Mouse (Mus musculus) heart, adult 2 months (tissue): ENCODE measurements around the gene Olfr801. TPM values are rescaled to one million over a fixed set of nuclear protein-coding genes. Genes with fewer than 3 reads are reported as not detected.

Source experiments
- DNase-seq, 2 experiments: peaks; one replicate each; pipeline ENCODE4 v3.0.0; 2021
- H3K27ac ChIP-seq: fragments of 200-600 bp; 2 replicates; pipeline ENCODE4 v1.8.1; 2022
- H3K27me3 ChIP-seq: fragments of 200-500 bp; 2 replicates; pipeline ENCODE4 v1.6.1; 2012; ENCODE audit warnings: mild to moderate bottlenecking, low read length, inconsistent platforms, mixed read lengths; ENCODE audit not compliant: control insufficient read depth, insufficient read depth
- H3K36me3 ChIP-seq: fragments of 200-500 bp; 2 replicates; pipeline ENCODE4 v1.6.1; 2012; ENCODE audit warnings: low read length, inconsistent platforms; ENCODE audit not compliant: control insufficient read depth, insufficient read depth
- H3K4me1 ChIP-seq: fragments of 200-500 bp; 2 replicates; pipeline ENCODE4 v1.6.1; 2011; ENCODE audit warnings: low read length; ENCODE audit not compliant: control insufficient read depth, insufficient read depth
- H3K4me3 ChIP-seq: fragments of 200-600 bp; 2 replicates; pipeline ENCODE4 v1.8.1; 2022
- H3K79me2 ChIP-seq: fragments of 200-500 bp; replicated peaks from 2 replicates; pipeline ENCODE4 v1.6.1; 2012; ENCODE audit warnings: mild to moderate bottlenecking, inconsistent platforms, low read length, moderate library complexity, mixed read lengths; ENCODE audit not compliant: control insufficient read depth, insufficient read depth
- H3K9ac ChIP-seq: fragments of 200-500 bp; 2 replicates; pipeline ENCODE4 v1.6.1; 2012; ENCODE audit warnings: low read depth, mild to moderate bottlenecking, control low read depth, inconsistent platforms, low read length, mixed read lengths
- CTCF ChIP-seq: fragments of 200-600 bp; IDR thresholded peaks from 2 replicates; pipeline ENCODE4 v1.8.1; 2022; ENCODE audit warnings: antibody characterized with exemption, mild to moderate bottlenecking, moderate library complexity
- EP300 ChIP-seq: fragments of 200-500 bp; IDR thresholded peaks from 2 replicates; pipeline ENCODE4 v1.6.1; 2011; ENCODE audit warnings: low read depth, low read length, control low read depth; ENCODE audit not compliant: insufficient read depth
- POLR2A ChIP-seq: fragments of 200-500 bp; IDR thresholded peaks from 2 replicates; pipeline ENCODE4 v1.6.1; 2011; ENCODE audit warnings: mild to moderate bottlenecking, low read depth, low read length, control low read depth; ENCODE audit not compliant: insufficient read depth
- WGBS: fragments of 180-500 bp; shearing (Covaris S2); methylation state at CpG from one replicate; pipeline ENCODE4 v1.1.7; 2018; 5-methylcytosine and 5-hydroxymethylcytosine counted together
- intact Hi-C: fragments of 180-260 bp; cut with DNase I; formaldehyde crosslinking; loops from one replicate; pipeline ENCODE4 v1.15.1; 2025
- polyA plus RNA-seq: library from polyadenylated mRNA; depleted of rRNA; stranded (reverse); fragments of >200 nt; gene quantifications from 2 replicates; pipeline ENCODE4 v1.2.3, GENCODE M21; 2012; rRNA removed
- total RNA-seq, 2 experiments: library from RNA; stranded (reverse); gene quantifications; 2 replicates each; pipeline ENCODE4 v1.2.3; 2021

The Olfr801 gene
- total and polyA plus RNA-seq, 3 experiments = not detected

GRCm38 (mm10) chr10:129637184-129637583 lies 36.5 kb downstream of the Olfr801 start, which contains the start of gene Olfr799:
Gene Olfr799, plus strand, starts transcription at chr10:129637484.
- intact Hi-C loops = no loop called here

GRCm38 (mm10) chr10:129627834-129628233 lies 45.8 kb downstream of the Olfr801 start, which contains the start of gene Olfr798:
Gene Olfr798, minus strand, starts transcription at chr10:129627934.
- 67% methylated on average over 1 of the region's 1 CpGs for WGBS
- intact Hi-C loops = no loop called here
- Histone ChIP-seq H3K27ac (no peak within 1 kb of the TSS), H3K9ac (no peak within 1 kb of the TSS), H3K36me3 (no peaks in the 10 kb centered on the region), H3K4me1 (no peaks in the 10 kb centered on the region), H3K4me3 (no peak within 1 kb of the TSS), H3K79me2 (no peaks in the 10 kb centered on the region), H3K27me3 (no peaks in the 10 kb centered on the region)
- no peak for DNase-seq
- no peak for TF ChIP-seq CTCF
- no peak for TF ChIP-seq POLR2A
- no peak for TF ChIP-seq EP300

More at GRCm38 (mm10) chr10:129637184-129637583, 36.5 kb downstream of the Olfr801 start, which contains the start of gene Olfr799:
- H3K36me3 ChIP-seq = no peaks in the 10 kb centered on the region
- 8% methylated on average over 1 of the region's 1 CpGs for WGBS
- no peak within 1 kb of the TSS for H3K9ac ChIP-seq
- no peak within 1 kb of the TSS for H3K4me3 ChIP-seq
- no peak within 1 kb of the TSS for H3K27ac ChIP-seq
- DNase-seq = no peak
- H3K79me2 ChIP-seq = no peaks in the 10 kb centered on the region
- TF ChIP-seq EP300 (no peak), CTCF (no peak), POLR2A (no peak)
- H3K27me3 ChIP-seq = no peaks in the 10 kb centered on the region
- no peaks in the 10 kb centered on the region for H3K4me1 ChIP-seq

GRCm38 (mm10) chr10:129623251-129623650 lies 50.4 kb downstream of the Olfr801 start:
- H3K36me3 ChIP-seq = no peaks in the 10 kb centered on the region
- no peaks in the 10 kb centered on the region for H3K79me2 ChIP-seq
- TF ChIP-seq EP300 (no peak), CTCF (no peak), POLR2A (no peak)
- H3K27me3 ChIP-seq = no peaks in the 10 kb centered on the region
- H3K4me3 ChIP-seq = no peak overlapping the region
- intact Hi-C loops = no loop called here
- H3K27ac ChIP-seq = no peak overlapping the region
- DNase-seq = no peak
- H3K4me1 ChIP-seq = no peaks in the 10 kb centered on the region
- no peak overlapping the region for H3K9ac ChIP-seq

GRCm38 (mm10) chr10:129621724-129622123 lies 51.9 kb downstream of the Olfr801 start:
- intact Hi-C loops = no loop called here
- WGBS = 29% methylated on average over 1 of the region's 1 CpGs
- no peak for TF ChIP-seq POLR2A
- TF ChIP-seq EP300 = no peak
- no peak for TF ChIP-seq CTCF
- H3K36me3 ChIP-seq = no peaks in the 10 kb centered on the region
- H3K4me3 ChIP-seq = no peak overlapping the region
- no peaks in the 10 kb centered on the region for H3K79me2 ChIP-seq
- no peaks in the 10 kb centered on the region for H3K27me3 ChIP-seq
- no peak overlapping the region for H3K9ac ChIP-seq
- no peaks in the 10 kb centered on the region for H3K4me1 ChIP-seq
- no peak overlapping the region for H3K27ac ChIP-seq
- no peak for DNase-seq

Other genes with a start within 250 kb of the Olfr801 start
- gene Olfr786, start 246.6 kb downstream of the Olfr801 start, total RNA-seq = not detected
- not detected in 2 replicates for gene Olfr786, start 246.6 kb downstream of the Olfr801 start, polyA plus RNA-seq
- gene Olfr787, start 212.0 kb downstream of the Olfr801 start, total RNA-seq = not detected
- gene Olfr787, start 212.0 kb downstream of the Olfr801 start, polyA plus RNA-seq = not detected in 2 replicates
- not detected for gene Olfr788, start 202.9 kb downstream of the Olfr801 start, total RNA-seq
- not detected in 2 replicates for gene Olfr788, start 202.9 kb downstream of the Olfr801 start, polyA plus RNA-seq
- gene Olfr789, start 189.1 kb downstream of the Olfr801 start, total RNA-seq = not detected
- gene Olfr789, start 189.1 kb downstream of the Olfr801 start, polyA plus RNA-seq = not detected in 2 replicates
- gene Olfr790, start 175.4 kb downstream of the Olfr801 start, total RNA-seq = not detected
- gene Olfr790, start 175.4 kb downstream of the Olfr801 start, polyA plus RNA-seq = not detected in 2 replicates
- not detected for gene Olfr791, start 152.1 kb downstream of the Olfr801 start, total RNA-seq
- not detected in 2 replicates for gene Olfr791, start 152.1 kb downstream of the Olfr801 start, polyA plus RNA-seq
- gene Olfr792, start 134.7 kb downstream of the Olfr801 start, total RNA-seq = not detected
- gene Olfr792, start 134.7 kb downstream of the Olfr801 start, polyA plus RNA-seq = not detected in 2 replicates
- not detected for gene Olfr794, start 106.2 kb downstream of the Olfr801 start, total RNA-seq
- not detected in 2 replicates for gene Olfr794, start 106.2 kb downstream of the Olfr801 start, polyA plus RNA-seq
- gene Olfr796, start 61.3 kb downstream of the Olfr801 start, total RNA-seq = not detected
- not detected in 2 replicates for gene Olfr796, start 61.3 kb downstream of the Olfr801 start, polyA plus RNA-seq
- not detected for gene Olfr798, start 45.9 kb downstream of the Olfr801 start, total RNA-seq
- not detected in 2 replicates for gene Olfr798, start 45.9 kb downstream of the Olfr801 start, polyA plus RNA-seq
- not detected for gene Olfr799, start 36.4 kb downstream of the Olfr801 start, total RNA-seq
- gene Olfr799, start 36.4 kb downstream of the Olfr801 start, polyA plus RNA-seq = not detected in 2 replicates
- gene Olfr800, start 16.2 kb downstream of the Olfr801 start, total RNA-seq = not detected
- not detected in 2 replicates for gene Olfr800, start 16.2 kb downstream of the Olfr801 start, polyA plus RNA-seq
- not detected for gene Olfr802, start 14.3 kb upstream of the Olfr801 start, total RNA-seq
- gene Olfr802, start 14.3 kb upstream of the Olfr801 start, polyA plus RNA-seq = not detected in 2 replicates
- gene Olfr803, start 20.4 kb upstream of the Olfr801 start, total RNA-seq = not detected
- not detected in 2 replicates for gene Olfr803, start 20.4 kb upstream of the Olfr801 start, polyA plus RNA-seq
- not detected for gene Olfr804, start 29.3 kb upstream of the Olfr801 start, total RNA-seq
- not detected in 2 replicates for gene Olfr804, start 29.3 kb upstream of the Olfr801 start, polyA plus RNA-seq
- not detected for gene Olfr805, start 55.5 kb upstream of the Olfr801 start, total RNA-seq
- gene Olfr805, start 55.5 kb upstream of the Olfr801 start, polyA plus RNA-seq = not detected in 2 replicates
- not detected for gene Olfr806, start 68.1 kb upstream of the Olfr801 start, total RNA-seq
- not detected in 2 replicates for gene Olfr806, start 68.1 kb upstream of the Olfr801 start, polyA plus RNA-seq
- gene Olfr807, start 83.9 kb upstream of the Olfr801 start, total RNA-seq = not detected
- not detected in 2 replicates for gene Olfr807, start 83.9 kb upstream of the Olfr801 start, polyA plus RNA-seq
- gene Olfr808, start 91.6 kb upstream of the Olfr801 start, total RNA-seq = not detected
- not detected in 2 replicates for gene Olfr808, start 91.6 kb upstream of the Olfr801 start, polyA plus RNA-seq
- not detected for gene Olfr809, start 100.8 kb upstream of the Olfr801 start, total RNA-seq
- gene Olfr809, start 100.8 kb upstream of the Olfr801 start, polyA plus RNA-seq = not detected in 2 replicates
- not detected for gene Olfr810, start 121.1 kb upstream of the Olfr801 start, total RNA-seq
- gene Olfr810, start 121.1 kb upstream of the Olfr801 start, polyA plus RNA-seq = not detected in 2 replicates
- gene Olfr811, start 130.5 kb upstream of the Olfr801 start, total RNA-seq = not detected
- not detected in 2 replicates for gene Olfr811, start 130.5 kb upstream of the Olfr801 start, polyA plus RNA-seq
- gene Olfr812, start 172.2 kb upstream of the Olfr801 start, total RNA-seq = not detected
- not detected in 2 replicates for gene Olfr812, start 172.2 kb upstream of the Olfr801 start, polyA plus RNA-seq
- gene Olfr813, start 181.5 kb upstream of the Olfr801 start, total RNA-seq = not detected
- gene Olfr813, start 181.5 kb upstream of the Olfr801 start, polyA plus RNA-seq = not detected in 2 replicates
- gene Olfr814, start 206.0 kb upstream of the Olfr801 start, total RNA-seq = not detected
- not detected in 2 replicates for gene Olfr814, start 206.0 kb upstream of the Olfr801 start, polyA plus RNA-seq
- not detected for gene Olfr815, start 232.0 kb upstream of the Olfr801 start, total RNA-seq
- gene Olfr815, start 232.0 kb upstream of the Olfr801 start, polyA plus RNA-seq = not detected in 2 replicates
- not detected for gene Olfr816, start 241.7 kb upstream of the Olfr801 start, total RNA-seq
- not detected in 2 replicates for gene Olfr816, start 241.7 kb upstream of the Olfr801 start, polyA plus RNA-seq